In genomic region chr14:100437552-100437951, GRCm38 (mm10) we compare ENCODE assay signal across 27 mouse cellular contexts.
DNase-seq lines count a peak whose midpoint lies in the region; ATAC-seq lines count a peak whose summit lies in the region.
"Had no signal": no experiment of that assay in that cellular context is flagged by ENCODE, and none has a peak within 500 bp of the region (broad histone marks: within the 10 kb centered on the region; RNA-seq: fewer than 3 reads in every experiment).

No protein-coding gene starts in this region.

- H3K27me3 ChIP-seq in heart, embryonic 12.5 days (replicated peaks), result no peaks in the 10 kb centered on the region
- no peaks in the 10 kb centered on the region for H3K27me3 ChIP-seq in hindbrain, embryonic 14.5 days (ENCODE audit: control insufficient read depth, insufficient read depth, low read length)
- H3K27me3 ChIP-seq: CH12.LX; embryonic facial prominence, embryonic 13.5 days; embryonic facial prominence, embryonic 15.5 days; forebrain, embryonic 12.5 days had no signal

- 33% methylated on average over 1 of the region's 1 CpGs for WGBS in heart, embryonic 12.5 days
- whole genome bisulfite sequencing in hindbrain, embryonic 14.5 days, result 87% methylated on average over 1 of the region's 1 CpGs

- no peak overlapping the region for H3K4me3 ChIP-seq in heart, embryonic 12.5 days
- H3K4me3 ChIP-seq in hindbrain, embryonic 14.5 days (replicated peaks; ENCODE audit: low read length), result no peak overlapping the region
- H3K4me3 ChIP-seq: embryonic facial prominence, embryonic 13.5 days; embryonic facial prominence, embryonic 15.5 days; erythroblast, embryonic 14.5 days; forebrain, embryonic 10.5 days; forebrain, embryonic 12.5 days had no signal

- peaks cover 6% of the 10 kb centered on the region for H3K4me1 ChIP-seq in heart, embryonic 12.5 days (replicated peaks)
- H3K4me1 ChIP-seq in hindbrain, embryonic 14.5 days (replicated peaks; ENCODE audit: control insufficient read depth, insufficient read depth, low read length), result no peaks in the 10 kb centered on the region
- H3K4me1 ChIP-seq: embryonic facial prominence, embryonic 13.5 days; embryonic facial prominence, embryonic 15.5 days; forebrain, embryonic 10.5 days; forebrain, embryonic 12.5 days had no signal

- H3K4me2 ChIP-seq in heart, embryonic 12.5 days, result no peak overlapping the region
- no peak overlapping the region for H3K4me2 ChIP-seq in hindbrain, embryonic 14.5 days (replicated peaks)
- H3K4me2 ChIP-seq: embryonic facial prominence, embryonic 13.5 days; embryonic facial prominence, embryonic 15.5 days; forebrain, embryonic 12.5 days had no signal

- intact Hi-C loops in heart, postnatal 10 days (cut with DNase I), result no loop called here

- no peak overlapping the region for H3K27ac ChIP-seq in heart, embryonic 12.5 days (ENCODE audit: poor library complexity, severe bottlenecking)
- H3K27ac ChIP-seq in hindbrain, embryonic 14.5 days, result no peak overlapping the region
- H3K27ac ChIP-seq: embryonic facial prominence, embryonic 13.5 days; embryonic facial prominence, embryonic 15.5 days; forebrain, embryonic 10.5 days; forebrain, embryonic 12.5 days had no signal

- no peaks in the 10 kb centered on the region for H3K36me3 ChIP-seq in heart, embryonic 12.5 days
- H3K36me3 ChIP-seq in hindbrain, embryonic 14.5 days (replicated peaks; ENCODE audit: control insufficient read depth, insufficient read depth), result no peaks in the 10 kb centered on the region
- H3K36me3 ChIP-seq: embryonic facial prominence, embryonic 13.5 days; embryonic facial prominence, embryonic 15.5 days; forebrain, embryonic 10.5 days; forebrain, embryonic 12.5 days had no signal

- H3K9me3 ChIP-seq in heart, embryonic 12.5 days (replicated peaks), result no peaks in the 10 kb centered on the region
- H3K9me3 ChIP-seq in hindbrain, embryonic 14.5 days (ENCODE audit: control insufficient read depth, low read length), result no peaks in the 10 kb centered on the region
- H3K9me3 ChIP-seq: embryonic facial prominence, embryonic 13.5 days; embryonic facial prominence, embryonic 15.5 days; forebrain, embryonic 10.5 days; forebrain, embryonic 12.5 days had no signal

- no peak overlapping the region for H3K9ac ChIP-seq in heart, embryonic 12.5 days
- H3K9ac ChIP-seq in hindbrain, embryonic 14.5 days, result no peak overlapping the region
- H3K9ac ChIP-seq: embryonic facial prominence, embryonic 13.5 days; embryonic facial prominence, embryonic 15.5 days; forebrain, embryonic 12.5 days had no signal

- DNase-seq in frontal cortex, postnatal 36 days (ENCODE audit: low spot score in 2 of 2), result no peak
- DNase-seq in heart, postnatal 10 days, result no peak
- DNase-seq in ES-CJ7 (ENCODE audit: low read depth, low spot score) (peak; percentile 9), ZHBTc4 (ENCODE audit: low read depth, low spot score) (peak; percentile 34)
- no peak for DNase-seq in hindbrain, embryonic 14.5 days (ENCODE audit: low spot score)
- DNase-seq: adrenal gland, adult 2 months; adrenal gland, postnatal 10 days; adrenal gland, postnatal 25 days; B cell, adult 2 months; cerebellum, adult 11 months; cerebellum, adult 18-20 months; cerebellum, adult 8-10 months; cerebellum, adult 9-11 months; cerebellum, postnatal 14 days; cerebellum, postnatal 36 days; embryo, embryonic 11 days had no signal

- 0 out of 2 replicates have a peak, but pooled peaks have one; percentile 2 for ATAC-seq in frontal cortex, adult (ENCODE audit: low TSS enrichment)
- ATAC-seq in heart, embryonic 12.5 days (ENCODE audit: insufficient number of reproducible peaks, low FRiP score), result peak; percentile 69
- ATAC-seq in hindbrain, embryonic 14.5 days (ENCODE audit: low FRiP score), result no peak
- ATAC-seq: CD4-positive, CD25-positive, alpha-beta regulatory T cell, adult 4 months; forebrain, embryonic 14.5 days; forebrain, embryonic 16.5 days had no signal

Comparison
In these comparisons a context has a peak if more than half of its experiments do, and no peak if none do; other contexts are left out.
1. DNase-seq: peak in ES-CJ7 (single experiment) and ZHBTc4 (single experiment); none in frontal cortex, postnatal 36 days (0 of 2), heart, postnatal 10 days (0 of 2) and hindbrain, embryonic 14.5 days (single experiment).